Comparison of ENCODE assay signal across 16 mouse cellular contexts in the genomic region with DNA sequence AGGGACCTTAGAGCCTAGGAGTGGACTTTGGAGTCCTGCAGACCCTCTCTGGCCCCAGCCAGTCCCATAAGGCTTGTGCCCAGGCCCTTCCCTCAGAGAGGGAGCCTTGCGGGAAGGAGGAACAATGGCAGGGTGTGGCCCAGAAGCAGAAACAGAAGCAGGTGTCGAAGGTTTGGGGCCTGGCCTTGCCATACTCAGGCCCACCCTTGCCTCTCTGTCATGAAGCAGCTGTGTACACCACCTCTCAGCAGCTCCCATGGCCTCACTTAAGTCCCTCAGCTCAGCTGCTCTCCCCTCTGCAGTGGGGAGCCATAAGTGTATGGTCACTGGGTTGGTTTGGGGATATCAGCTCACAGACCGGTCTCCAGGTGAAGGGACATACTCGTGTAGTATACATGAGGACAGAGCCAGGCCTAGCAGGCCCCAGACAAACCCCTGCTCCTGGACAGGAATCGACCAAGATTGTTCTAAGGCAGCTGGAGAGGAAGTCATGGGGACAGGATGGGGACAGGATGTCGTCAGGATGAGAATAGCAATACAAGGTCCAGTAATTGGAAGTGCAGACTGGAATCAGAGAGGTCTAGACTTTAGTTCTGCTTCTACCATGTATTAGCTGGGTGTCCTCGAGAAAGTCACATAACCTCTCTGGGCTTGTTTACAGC. TPM values are rescaled to one million over a fixed set of nuclear protein-coding genes. Genes with fewer than 3 reads are reported as not detected.
A peak's percentile ranks its signal among the peaks of the same experiment; 100 is the strongest.
DNase-seq lines count a peak whose midpoint lies in the region; ATAC-seq and TF ChIP-seq lines count a peak whose summit lies in the region.
"Had no signal": no experiment of that assay in that cellular context is flagged by ENCODE, and none has a peak within 500 bp of the region (broad histone marks: within the 10 kb centered on the region; RNA-seq: fewer than 3 reads in every experiment).

No protein-coding gene starts in this region.

- TF ChIP-seq POLR2A in lung, adult 2 months (IDR thresholded peaks at IDR 0.05; ENCODE audit: borderline replicate concordance, extremely low read depth, low read depth, low read length), result peak; percentile 7; the same call in 1 of the 2 replicates

- TF ChIP-seq CTCF in lung, adult 2 months (IDR thresholded peaks at IDR 0.05; ENCODE audit: insufficient read depth, low read length), result no peak

- no peaks in the 10 kb centered on the region for H3K36me3 ChIP-seq in heart, embryonic 11.5 days (ENCODE audit: control insufficient read depth, insufficient read depth, low read length)
- peaks cover 38% of the 10 kb centered on the region for H3K36me3 ChIP-seq in embryonic facial prominence, embryonic 15.5 days
- peaks cover 66% of the 10 kb centered on the region for H3K36me3 ChIP-seq in limb, embryonic 12.5 days

- 0 out of 2 replicates have a peak, but pooled peaks cover 2% of the 10 kb centered on the region for H3K4me1 ChIP-seq in heart, embryonic 11.5 days (ENCODE audit: control insufficient read depth, insufficient read depth, low read length)
- H3K4me1 ChIP-seq in lung, adult 2 months (ENCODE audit: control insufficient read depth, insufficient read depth, low read length), result peaks cover 4% of the 10 kb centered on the region
- 0 out of 2 replicates have a peak, but pooled peaks cover 5% of the 10 kb centered on the region for H3K4me1 ChIP-seq in embryonic facial prominence, embryonic 15.5 days
- H3K4me1 ChIP-seq in limb, embryonic 12.5 days (replicated peaks), result no peaks in the 10 kb centered on the region

- peak; percentile 75 for DNase-seq in heart, adult 8-10 months (ENCODE audit: low spot score)
- DNase-seq in lung, adult 2 months, result no peak
- no peak for DNase-seq in lung, postnatal 4 days
- DNase-seq in left cerebral cortex, adult 9 months (ENCODE audit: low spot score in 2 of 2), result no peak
- DNase-seq in urinary bladder, adult 18-20 months (ENCODE audit: low spot score in 2 of 2), result no peak
- DNase-seq: adrenal gland, adult 8-10 months; cerebellum, adult 9-10 months; gastrocnemius, postnatal 36 days; kidney, postnatal 14 days; lung, embryonic 14.5 days; spleen, adult 18-20 months had no signal

- H3K27ac ChIP-seq in heart, embryonic 11.5 days (ENCODE audit: low read depth, low read length), result no peak overlapping the region
- no peak overlapping the region for H3K27ac ChIP-seq in embryonic facial prominence, embryonic 15.5 days (replicated peaks)
- H3K27ac ChIP-seq in limb, embryonic 12.5 days, result 0 out of 2 replicates have a peak overlapping the region, but pooled peaks have one; percentile 29
- H3K27ac ChIP-seq: hindbrain, embryonic 15.5 days had no signal

- no peaks in the 10 kb centered on the region for H3K9me3 ChIP-seq in heart, embryonic 11.5 days (replicated peaks; ENCODE audit: control insufficient read depth, low read length)
- H3K9me3 ChIP-seq in embryonic facial prominence, embryonic 15.5 days (replicated peaks), result no peaks in the 10 kb centered on the region
- no peaks in the 10 kb centered on the region for H3K9me3 ChIP-seq in limb, embryonic 12.5 days
- H3K9me3 ChIP-seq: hindbrain, embryonic 15.5 days had no signal

- no peaks in the 10 kb centered on the region for H3K27me3 ChIP-seq in heart, embryonic 11.5 days (ENCODE audit: control insufficient read depth, insufficient read depth, low read length)
- H3K27me3 ChIP-seq in embryonic facial prominence, embryonic 15.5 days, result no peaks in the 10 kb centered on the region
- no peaks in the 10 kb centered on the region for H3K27me3 ChIP-seq in limb, embryonic 12.5 days
- H3K27me3 ChIP-seq: hindbrain, embryonic 15.5 days had no signal

- ATAC-seq in heart, embryonic 11.5 days (replicated peaks; ENCODE audit: insufficient number of reproducible peaks, low FRiP score, low TSS enrichment), result no peak
- no peak for ATAC-seq in embryonic facial prominence, embryonic 15.5 days (ENCODE audit: insufficient number of reproducible peaks, low FRiP score, low TSS enrichment, low read depth)
- no peak for ATAC-seq in limb, embryonic 12.5 days (ENCODE audit: insufficient number of reproducible peaks, insufficient read depth, low FRiP score, low TSS enrichment, low read depth)
- ATAC-seq: midbrain, embryonic 16.5 days had no signal

- no peak overlapping the region for H3K4me2 ChIP-seq in heart, embryonic 11.5 days
- no peak overlapping the region for H3K4me2 ChIP-seq in embryonic facial prominence, embryonic 15.5 days (replicated peaks)
- no peak overlapping the region for H3K4me2 ChIP-seq in limb, embryonic 12.5 days
- H3K4me2 ChIP-seq: hindbrain, embryonic 15.5 days; lung, embryonic 14.5 days had no signal

- no peak overlapping the region for H3K9ac ChIP-seq in heart, embryonic 11.5 days (ENCODE audit: low read depth, low read length)
- 0 out of 2 replicates have a peak overlapping the region, but pooled peaks have one; percentile 6 for H3K9ac ChIP-seq in embryonic facial prominence, embryonic 15.5 days
- no peak overlapping the region for H3K9ac ChIP-seq in limb, embryonic 12.5 days (replicated peaks)
- H3K9ac ChIP-seq: hindbrain, embryonic 15.5 days; lung, embryonic 14.5 days had no signal

- 65% methylated on average over 7 of the region's 7 CpGs for WGBS in heart, embryonic 11.5 days (ENCODE audit: insufficient replicate concordance)
- 49% methylated on average over 7 of the region's 7 CpGs for WGBS in lung, adult 2 months
- 78% methylated on average over 7 of the region's 7 CpGs for WGBS in embryonic facial prominence, embryonic 15.5 days
- WGBS in limb, embryonic 12.5 days, result 83% methylated on average over 7 of the region's 7 CpGs

- no peak overlapping the region for H3K4me3 ChIP-seq in heart, embryonic 11.5 days (ENCODE audit: low read depth, low read length)
- H3K4me3 ChIP-seq in lung, adult 2 months (replicated peaks; ENCODE audit: extremely low read depth, low read depth, low read length), result no peak overlapping the region
- no peak overlapping the region for H3K4me3 ChIP-seq in embryonic facial prominence, embryonic 15.5 days (replicated peaks)
- no peak overlapping the region for H3K4me3 ChIP-seq in limb, embryonic 12.5 days (replicated peaks)
- H3K4me3 ChIP-seq: hindbrain, embryonic 15.5 days had no signal

RNA-seq across cellular contexts. Expression of a gene that starts 28.4 kb away (rescaled TPM):
- 10 to 100 TPM; 24.2 to 48.6 (median 39.2) TPM for total RNA-seq in heart, adult 8-10 months (2022)
- polyA plus RNA-seq in heart, embryonic 11.5 days (2014; fragmentation: Nextera tagmentation; extraction: Ambion mirVana), result 11.6 and 16.9 TPM in 2 replicates
- polyA plus RNA-seq in lung, adult 2 months (2012; rRNA removed), result 113 and 146 TPM in 2 replicates
- 45.0 and 48.7 TPM in 2 replicates for polyA plus RNA-seq in embryonic facial prominence, embryonic 15.5 days (2015; fragmentation: Nextera tagmentation; extraction: Ambion mirVana)
- polyA plus RNA-seq in limb, embryonic 12.5 days (2016; fragmentation: Nextera tagmentation; extraction: Ambion mirVana), result 30.6 and 42.1 TPM in 2 replicates
